Mouse (Mus musculus) limb, embryonic 15.5 days (tissue): ENCODE measurements at regions not wholly inside any gene's neighbourhood (a gene's known extent, or its start where the extent isn't known, plus 50 kb on each side); places are given as distances from the start of the nearest gene placed in this dataset.

Experiments
- ATAC-seq: fragments of 200-750 bp; cut with Nextera tagmentation; 2 replicates; pipeline ENCODE4 v1.8.0; 2017; ENCODE audit warnings: low read depth, moderate TSS enrichment; ENCODE audit not compliant: insufficient number of reproducible peaks, low FRiP score, low TSS enrichment
- H3K27ac ChIP-seq: fragments of 300-500 bp; sonication (generic); 2 replicates; pipeline ENCODE4 v1.5.1; 2015; ENCODE audit warnings: moderate library complexity, mild to moderate bottlenecking, inconsistent platforms
- H3K27me3 ChIP-seq: fragments of 300-500 bp; sonication (generic); 2 replicates; pipeline ENCODE4 v1.6.1; 2015; ENCODE audit warnings: inconsistent platforms
- H3K36me3 ChIP-seq: fragments of 300-500 bp; sonication (generic); 2 replicates; pipeline ENCODE4 v1.6.1; 2015; ENCODE audit warnings: inconsistent platforms
- H3K4me1 ChIP-seq: fragments of 300-500 bp; sonication (generic); 2 replicates; pipeline ENCODE4 v1.6.1; 2015; ENCODE audit warnings: inconsistent platforms
- H3K4me2 ChIP-seq: fragments of 300-500 bp; sonication (generic); 2 replicates; pipeline ENCODE4 v1.6.1; 2015; ENCODE audit warnings: mild to moderate bottlenecking, inconsistent platforms
- H3K4me3 ChIP-seq: fragments of 300-500 bp; sonication (generic); 2 replicates; pipeline ENCODE4 v1.5.1; 2015; ENCODE audit warnings: mild to moderate bottlenecking, inconsistent platforms
- H3K9ac ChIP-seq: fragments of 300-500 bp; sonication (generic); 2 replicates; pipeline ENCODE4 v1.6.1; 2015; ENCODE audit warnings: inconsistent platforms
- H3K9me3 ChIP-seq: fragments of 300-500 bp; sonication (generic); 2 replicates; pipeline ENCODE4 v1.6.1; 2016; ENCODE audit warnings: inconsistent platforms
- WGBS: fragments of 180-500 bp; shearing (Covaris S2); methylation state at CpG from one replicate; pipeline ENCODE4 v1.1.7; 2015; 5-methylcytosine and 5-hydroxymethylcytosine counted together

DNA sequence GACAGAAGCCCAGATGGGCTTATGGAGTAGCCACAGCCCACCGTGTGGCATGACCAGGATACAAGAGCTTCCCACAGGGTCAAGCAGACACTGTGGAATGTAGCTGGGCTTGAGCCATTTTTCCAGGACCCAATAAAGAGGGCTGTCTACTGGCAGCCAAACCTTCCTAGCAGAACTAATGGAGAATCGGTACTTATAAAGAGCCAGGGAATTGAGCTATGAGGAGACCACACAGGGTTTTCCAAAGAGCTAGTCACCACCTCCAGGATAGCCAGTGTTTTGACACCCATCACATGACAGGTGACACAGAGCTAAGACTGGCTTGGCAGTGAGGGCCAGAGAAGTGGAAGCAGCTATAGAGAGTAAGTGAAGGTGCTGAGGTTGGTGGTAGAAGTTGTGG is 149.9 kb downstream of the Map2k4 start:
- no peak overlapping the region for H3K4me3 ChIP-seq
- no peak overlapping the region for H3K9ac ChIP-seq
- no peaks in the 10 kb centered on the region for H3K27me3 ChIP-seq
- no peak overlapping the region for H3K4me2 ChIP-seq
- WGBS: 82% methylated on average over 2 of the region's 2 CpGs
- ATAC-seq: no peak
- no peaks in the 10 kb centered on the region for H3K4me1 ChIP-seq
- no peak overlapping the region for H3K27ac ChIP-seq
- no peaks in the 10 kb centered on the region for H3K9me3 ChIP-seq
- H3K36me3 ChIP-seq: no peaks in the 10 kb centered on the region

DNA sequence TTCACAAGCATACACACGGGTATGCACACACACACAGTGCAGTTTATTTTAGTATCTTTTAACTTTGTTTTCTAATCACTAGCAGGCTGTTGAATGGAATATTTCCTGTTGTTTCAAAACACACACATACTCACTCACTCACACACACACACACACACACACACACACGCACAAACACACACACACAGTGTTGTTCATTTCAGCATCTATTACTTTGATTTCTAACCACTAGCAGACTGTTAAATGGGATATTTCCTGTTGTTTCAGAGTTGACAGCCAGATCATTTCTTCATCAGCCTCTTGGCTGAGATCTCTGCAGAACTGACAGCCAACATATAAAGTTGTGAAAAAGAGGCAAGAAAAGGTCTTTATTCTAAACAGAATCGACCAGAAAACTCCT is 150.9 kb downstream of the Map2k4 start:
- Histone ChIP-seq H3K36me3 (no peaks in the 10 kb centered on the region), H3K9ac (no peak overlapping the region), H3K4me1 (no peaks in the 10 kb centered on the region), H3K4me2 (no peak overlapping the region), H3K27ac (no peak overlapping the region), H3K27me3 (no peaks in the 10 kb centered on the region), H3K9me3 (no peaks in the 10 kb centered on the region), H3K4me3 (no peak overlapping the region)
- ATAC-seq: no peak
- WGBS: 65% methylated on average over 3 of the region's 3 CpGs

DNA sequence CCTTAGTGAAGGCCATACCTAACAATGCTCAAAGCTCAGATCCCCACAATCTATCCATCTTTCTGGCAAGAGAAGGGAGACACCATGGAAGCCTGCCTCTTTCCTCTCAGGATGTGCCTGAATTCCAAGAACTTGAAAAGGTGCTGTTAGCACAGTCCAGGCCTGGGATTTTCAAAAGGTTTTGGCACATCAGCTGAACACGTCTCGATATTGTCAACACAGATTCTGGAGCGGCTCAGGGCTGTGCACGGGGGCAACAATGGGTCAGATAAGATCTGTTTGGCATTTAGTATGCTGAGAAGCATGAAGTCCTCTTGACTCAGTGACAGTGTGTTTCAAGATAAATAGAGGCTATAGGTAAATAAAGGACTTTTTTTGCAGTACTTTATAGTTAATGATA is 152.8 kb downstream of the Map2k4 start:
- H3K27me3 ChIP-seq: no peaks in the 10 kb centered on the region
- no peak for ATAC-seq
- no peak overlapping the region for H3K4me2 ChIP-seq
- H3K4me3 ChIP-seq: no peak overlapping the region
- WGBS: 76% methylated on average over 4 of the region's 4 CpGs
- no peak overlapping the region for H3K9ac ChIP-seq
- H3K9me3 ChIP-seq: no peaks in the 10 kb centered on the region
- H3K4me1 ChIP-seq: no peaks in the 10 kb centered on the region
- H3K36me3 ChIP-seq: no peaks in the 10 kb centered on the region
- H3K27ac ChIP-seq: no peak overlapping the region

GRCm38 (mm10) chr11:65631164-65631563 is 156.9 kb downstream of the Map2k4 start:
- no peak for ATAC-seq
- Histone ChIP-seq H3K4me2 (no peak overlapping the region), H3K36me3 (no peaks in the 10 kb centered on the region), H3K27ac (no peak overlapping the region), H3K4me1 (no peaks in the 10 kb centered on the region), H3K9me3 (no peaks in the 10 kb centered on the region), H3K9ac (no peak overlapping the region), H3K27me3 (no peaks in the 10 kb centered on the region), H3K4me3 (no peak overlapping the region)
- 73% methylated on average over 3 of the region's 3 CpGs for WGBS

GRCm38 (mm10) chr11:65630436-65630835 is 157.7 kb downstream of the Map2k4 start:
- Histone ChIP-seq H3K27ac (no peak overlapping the region), H3K9ac (no peak overlapping the region), H3K4me1 (no peaks in the 10 kb centered on the region), H3K9me3 (no peaks in the 10 kb centered on the region), H3K4me2 (no peak overlapping the region), H3K27me3 (no peaks in the 10 kb centered on the region), H3K36me3 (no peaks in the 10 kb centered on the region), H3K4me3 (no peak overlapping the region)
- WGBS: 97% methylated on average over 1 of the region's 1 CpGs
- ATAC-seq: no peak

DNA sequence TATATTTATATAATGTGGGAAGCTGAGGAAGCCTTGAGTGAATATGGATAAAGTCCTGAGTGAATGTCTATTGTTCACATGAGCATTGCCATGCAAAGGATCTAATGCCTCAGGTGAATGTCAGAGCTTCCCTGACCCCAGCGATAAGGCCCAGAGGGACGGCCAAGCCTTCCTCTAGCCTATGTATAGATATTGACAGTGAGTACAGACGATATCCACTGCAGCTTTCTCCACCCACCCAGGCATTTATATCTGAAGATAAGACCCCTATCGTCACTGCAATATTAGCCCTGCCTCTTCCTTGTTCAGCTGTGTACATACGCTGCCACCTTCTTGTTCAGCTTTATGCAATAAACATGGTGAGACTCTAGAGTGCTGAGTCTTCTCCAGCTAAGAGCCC is 158.8 kb downstream of the Map2k4 start:
- Histone ChIP-seq H3K9ac (no peak overlapping the region), H3K9me3 (no peaks in the 10 kb centered on the region), H3K4me2 (no peak overlapping the region), H3K36me3 (no peaks in the 10 kb centered on the region), H3K27ac (no peak overlapping the region), H3K4me1 (no peaks in the 10 kb centered on the region), H3K4me3 (no peak overlapping the region), H3K27me3 (no peaks in the 10 kb centered on the region)
- no peak for ATAC-seq
- 90% methylated on average over 5 of the region's 5 CpGs for WGBS

DNA sequence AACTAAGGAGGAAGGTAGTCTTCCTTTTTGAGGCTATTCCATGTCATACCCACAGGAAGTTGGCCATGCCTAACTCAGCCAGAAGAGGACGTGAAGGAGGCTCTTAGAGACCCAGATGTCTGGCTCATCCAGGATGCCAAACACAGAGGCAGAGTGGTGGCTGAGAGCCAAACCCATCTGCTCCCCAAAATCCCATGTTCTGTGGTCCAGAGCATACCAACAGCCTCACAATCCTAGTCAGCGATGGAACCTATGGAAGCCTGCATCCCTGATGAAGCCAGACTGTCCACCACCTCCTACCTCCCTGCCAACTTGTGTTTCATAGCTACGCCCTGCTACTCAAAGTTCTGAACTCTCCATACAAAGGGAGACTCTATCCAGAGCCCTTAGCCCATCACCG is 169.1 kb downstream of the Map2k4 start:
- Histone ChIP-seq H3K27ac (no peak overlapping the region), H3K4me3 (no peak overlapping the region), H3K9me3 (no peaks in the 10 kb centered on the region), H3K36me3 (no peaks in the 10 kb centered on the region), H3K9ac (no peak overlapping the region), H3K4me2 (no peak overlapping the region), H3K27me3 (no peaks in the 10 kb centered on the region), H3K4me1 (no peaks in the 10 kb centered on the region)
- 86% methylated on average over 4 of the region's 4 CpGs for WGBS
- no peak for ATAC-seq

DNA sequence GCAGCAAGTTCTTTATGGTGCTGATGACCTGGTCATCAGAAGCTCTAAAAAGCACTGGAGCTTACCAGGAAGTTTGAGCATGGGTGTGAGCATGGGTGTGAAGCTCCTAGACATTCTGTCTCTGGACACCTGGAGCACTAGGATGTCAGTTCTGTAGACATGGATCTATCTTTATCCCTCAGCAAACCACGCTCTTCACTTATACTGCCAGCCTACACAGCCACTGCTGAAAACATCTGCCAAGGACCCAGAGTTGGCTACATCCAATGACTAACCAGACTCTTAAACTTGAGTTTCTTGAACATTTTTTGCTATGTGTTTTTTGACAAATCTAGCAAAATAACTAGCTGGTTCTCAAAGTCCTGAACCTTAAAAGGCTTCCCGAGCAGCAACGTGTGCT is 177.6 kb downstream of the Map2k4 start:
- ATAC-seq: no peak
- 87% methylated on average over 3 of the region's 3 CpGs for WGBS
- Histone ChIP-seq H3K4me1 (no peaks in the 10 kb centered on the region), H3K4me2 (no peak overlapping the region), H3K9ac (no peak overlapping the region), H3K9me3 (no peaks in the 10 kb centered on the region), H3K27ac (no peak overlapping the region), H3K27me3 (no peaks in the 10 kb centered on the region), H3K4me3 (no peak overlapping the region), H3K36me3 (no peaks in the 10 kb centered on the region)

- no peaks in the 10 kb centered on the region for H3K27me3 ChIP-seq
- no peak overlapping the region for H3K27ac ChIP-seq
- H3K9me3 ChIP-seq: no peaks in the 10 kb centered on the region
- no peak overlapping the region for H3K4me2 ChIP-seq
- H3K4me3 ChIP-seq: no peak overlapping the region
- no peak overlapping the region for H3K9ac ChIP-seq
- no peak for ATAC-seq
- H3K36me3 ChIP-seq: no peaks in the 10 kb centered on the region
- 62% methylated on average over 4 of the region's 4 CpGs for WGBS
- no peaks in the 10 kb centered on the region for H3K4me1 ChIP-seq
These were observed 179.0 kb downstream of the Map2k4 start for GRCm38 (mm10) chr11:65609056-65609455.

- Histone ChIP-seq H3K36me3 (no peaks in the 10 kb centered on the region), H3K4me1 (no peaks in the 10 kb centered on the region), H3K4me2 (no peak overlapping the region), H3K27me3 (no peaks in the 10 kb centered on the region), H3K9ac (no peak overlapping the region), H3K27ac (no peak overlapping the region), H3K4me3 (no peak overlapping the region), H3K9me3 (no peaks in the 10 kb centered on the region)
- ATAC-seq: no peak
- WGBS: 22% methylated on average over 2 of the region's 2 CpGs
These were observed 190.6 kb downstream of the Map2k4 start for GRCm38 (mm10) chr11:65597298-65598076.

DNA sequence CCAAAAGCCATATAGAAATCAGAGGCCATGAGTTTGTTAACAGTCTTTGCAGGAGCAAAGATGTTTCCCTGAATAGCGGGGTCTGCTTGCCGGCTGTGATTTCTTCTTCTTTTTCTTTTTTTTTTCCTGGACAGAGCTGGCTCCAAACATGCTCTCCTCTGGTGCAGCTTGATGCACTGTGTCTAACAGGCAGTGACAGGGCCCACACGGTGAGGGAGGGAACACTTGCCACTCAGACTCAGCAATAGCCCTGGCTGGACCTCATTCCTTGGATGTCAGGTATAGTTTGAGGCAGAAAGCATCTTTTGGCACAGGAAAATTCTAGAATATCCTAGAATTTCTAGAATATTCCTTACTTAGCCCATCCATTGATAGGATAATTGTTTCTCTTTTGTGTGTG is 199.6 kb downstream of the Map2k4 start:
- Histone ChIP-seq H3K4me3 (no peak overlapping the region), H3K9ac (no peak overlapping the region), H3K27me3 (no peaks in the 10 kb centered on the region), H3K4me2 (no peak overlapping the region), H3K36me3 (no peaks in the 10 kb centered on the region), H3K9me3 (no peaks in the 10 kb centered on the region), H3K27ac (no peak overlapping the region), H3K4me1 (no peaks in the 10 kb centered on the region)
- 59% methylated on average over 3 of the region's 3 CpGs for WGBS
- ATAC-seq: no peak

DNA sequence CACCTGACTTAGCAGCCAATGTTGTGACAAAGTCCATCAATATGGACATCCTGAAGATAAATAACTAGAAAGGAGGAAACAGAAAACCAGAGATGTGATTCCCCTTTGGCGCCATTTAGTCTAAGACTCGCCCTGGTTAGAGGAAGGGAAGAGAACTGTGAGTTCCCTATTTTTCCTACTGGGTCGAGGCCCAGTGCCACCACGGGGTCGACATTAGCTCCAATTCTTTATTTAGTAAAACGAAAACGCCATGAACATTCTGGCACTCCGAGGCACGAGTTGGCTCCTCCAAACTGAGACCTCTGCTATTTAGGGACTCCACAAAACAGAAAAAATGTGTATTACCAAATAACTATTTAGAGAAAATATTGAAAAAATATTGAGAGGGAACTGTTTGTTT is 220.3 kb downstream of the Map2k4 start:
- no peaks in the 10 kb centered on the region for H3K36me3 ChIP-seq
- no peak for ATAC-seq
- H3K4me1 ChIP-seq: no peaks in the 10 kb centered on the region
- H3K4me2 ChIP-seq: no peak overlapping the region
- no peak overlapping the region for H3K9ac ChIP-seq
- H3K27me3 ChIP-seq: no peaks in the 10 kb centered on the region
- H3K9me3 ChIP-seq: no peaks in the 10 kb centered on the region
- no peak overlapping the region for H3K27ac ChIP-seq
- 85% methylated on average over 9 of the region's 9 CpGs for WGBS
- H3K4me3 ChIP-seq: no peak overlapping the region

DNA sequence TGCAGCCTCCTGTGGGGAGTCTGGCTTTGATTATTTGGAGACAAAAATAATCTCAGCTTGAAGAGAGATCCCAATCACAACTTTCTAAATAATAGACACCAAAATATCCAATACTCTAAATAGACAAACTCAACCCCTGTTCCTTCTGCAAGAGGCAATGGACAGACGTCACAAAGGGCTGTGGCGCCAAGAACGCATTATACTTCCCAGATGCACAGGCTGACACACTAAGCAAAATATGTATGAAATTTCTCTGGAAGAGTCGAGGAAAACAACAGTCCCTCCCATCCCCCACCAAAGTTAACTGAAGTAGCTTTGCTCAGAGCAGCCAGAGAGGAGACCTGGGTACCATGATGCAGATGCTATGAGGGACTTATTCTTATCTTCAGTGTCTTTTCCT is 229.9 kb downstream of the Map2k4 start:
- Histone ChIP-seq H3K9ac (no peak overlapping the region), H3K27me3 (no peaks in the 10 kb centered on the region), H3K9me3 (no peaks in the 10 kb centered on the region), H3K27ac (no peak overlapping the region), H3K4me1 (no peaks in the 10 kb centered on the region), H3K4me3 (no peak overlapping the region), H3K36me3 (no peaks in the 10 kb centered on the region), H3K4me2 (no peak overlapping the region)
- no peak for ATAC-seq
- WGBS: 69% methylated on average over 4 of the region's 4 CpGs
